Mouse (Mus musculus) testis, adult 2 months (tissue): ENCODE measurements around the gene Tipin. TPM values are rescaled to one million over a fixed set of nuclear protein-coding genes. Genes with fewer than 3 reads are reported as not detected.
A peak's percentile ranks its signal among the peaks of the same experiment; 100 is the strongest.

ENCODE experiments used
- H3K27ac ChIP-seq: fragments of 200-500 bp; 2 replicates; pipeline ENCODE4 v1.5.1; 2012; ENCODE audit warnings: low read depth, low read length; ENCODE audit not compliant: control insufficient read depth, insufficient read depth
- H3K27me3 ChIP-seq: fragments of 200-500 bp; 2 replicates; pipeline ENCODE4 v1.6.1; 2012; ENCODE audit warnings: mild to moderate bottlenecking, low read length, moderate library complexity; ENCODE audit not compliant: control insufficient read depth, insufficient read depth
- H3K36me3 ChIP-seq: fragments of 200-500 bp; 2 replicates; pipeline ENCODE4 v1.6.1; 2012; ENCODE audit warnings: mild to moderate bottlenecking, low read length; ENCODE audit not compliant: control insufficient read depth, insufficient read depth
- H3K4me1 ChIP-seq: fragments of 200-500 bp; 2 replicates; pipeline ENCODE4 v1.6.1; 2012; ENCODE audit warnings: low read length; ENCODE audit not compliant: control insufficient read depth, insufficient read depth
- H3K4me3 ChIP-seq: fragments of 200-500 bp; 2 replicates; pipeline ENCODE4 v1.5.1; 2012; ENCODE audit warnings: low read depth, mild to moderate bottlenecking, low read length, moderate library complexity, mixed read lengths; ENCODE audit not compliant: control insufficient read depth
- CTCF ChIP-seq: fragments of 200-500 bp; IDR thresholded peaks from 2 replicates; pipeline ENCODE4 v1.5.1; 2012; ENCODE audit warnings: low read depth, mild to moderate bottlenecking, inconsistent platforms, low read length, moderate library complexity; ENCODE audit not compliant: control insufficient read depth, insufficient read depth, insufficient replicate concordance
- POLR2A ChIP-seq: fragments of 200-500 bp; IDR thresholded peaks from 2 replicates; pipeline ENCODE4 v1.6.1; 2012; ENCODE audit warnings: low read depth, mild to moderate bottlenecking, inconsistent platforms, low read length, moderate library complexity; ENCODE audit not compliant: control insufficient read depth
- polyA plus RNA-seq: library from polyadenylated mRNA; depleted of rRNA; stranded (reverse); fragments of >200 nt; gene quantifications from 2 replicates; pipeline ENCODE4 v1.2.3, GENCODE M21; 2012; rRNA removed

Gene Tipin
- polyA plus RNA-seq: 22.1 and 26.3 TPM in 2 replicates

- TF ChIP-seq CTCF (no peak), POLR2A (peak; percentile 95)
- H3K4me3 ChIP-seq: peak within 1 kb of the TSS; percentile 86
- no peaks in the 10 kb centered on the region for H3K36me3 ChIP-seq
- no peaks in the 10 kb centered on the region for H3K4me1 ChIP-seq
- H3K27ac ChIP-seq: peak within 1 kb of the TSS; percentile 82
- no peaks in the 10 kb centered on the region for H3K27me3 ChIP-seq
Measured at GRCm38 (mm10) chr9:64281105-64281780, at the start of gene Tipin. Tipin (plus strand) TSS chr9:64281581.

GRCm38 (mm10) chr9:64231674-64232073 is 49.7 kb upstream of the Tipin start:
- no peak overlapping the region for H3K4me3 ChIP-seq
- peak overlapping the region; percentile 44; the same call in 1 of the 2 replicates for H3K27ac ChIP-seq
- H3K27me3 ChIP-seq: no peaks in the 10 kb centered on the region
- H3K4me1 ChIP-seq: no peaks in the 10 kb centered on the region; the same call in 1 of the 2 replicates
- H3K36me3 ChIP-seq: no peaks in the 10 kb centered on the region
- TF ChIP-seq CTCF (no peak), POLR2A (no peak)

GRCm38 (mm10) chr9:64232257-64232957 is 49.0 kb upstream of the Tipin start:
- H3K4me1 ChIP-seq: no peaks in the 10 kb centered on the region; the same call in 1 of the 2 replicates
- H3K27ac ChIP-seq: peak overlapping the region; percentile 44; the same call in 1 of the 2 replicates
- H3K36me3 ChIP-seq: no peaks in the 10 kb centered on the region
- no peak overlapping the region for H3K4me3 ChIP-seq
- no peaks in the 10 kb centered on the region for H3K27me3 ChIP-seq
- TF ChIP-seq CTCF: no peak
- no peak for TF ChIP-seq POLR2A

- TF ChIP-seq POLR2A: no peak
- TF ChIP-seq CTCF: no peak
- Histone ChIP-seq H3K27ac (no peak overlapping the region), H3K4me1 (no peaks in the 10 kb centered on the region; the same call in 1 of the 2 replicates)
Measured at GRCm38 (mm10) chr9:64233656-64234055, 47.7 kb upstream of the Tipin start.

GRCm38 (mm10) chr9:64234768-64235435 is 46.5 kb upstream of the Tipin start, which contains the start of gene Uchl4:
Uchl4 (plus strand) TSS chr9:64235201.
- H3K36me3 ChIP-seq: no peaks in the 10 kb centered on the region
- H3K4me3 ChIP-seq: no peak within 1 kb of the TSS
- H3K4me1 ChIP-seq: no peaks in the 10 kb centered on the region; the same call in 1 of the 2 replicates
- H3K27me3 ChIP-seq: no peaks in the 10 kb centered on the region
- TF ChIP-seq CTCF (no peak), POLR2A (no peak)
- H3K27ac ChIP-seq: no peak within 1 kb of the TSS

More at GRCm38 (mm10) chr9:64233656-64234055, 47.7 kb upstream of the Tipin start:
- Histone ChIP-seq H3K36me3 (no peaks in the 10 kb centered on the region), H3K4me3 (no peak overlapping the region), H3K27me3 (no peaks in the 10 kb centered on the region)

- H3K4me3 ChIP-seq: no peak overlapping the region
- H3K4me1 ChIP-seq: no peaks in the 10 kb centered on the region
- H3K27ac ChIP-seq: no peak overlapping the region
- no peak for TF ChIP-seq CTCF
- no peak for TF ChIP-seq POLR2A
- no peaks in the 10 kb centered on the region for H3K27me3 ChIP-seq
- no peaks in the 10 kb centered on the region for H3K36me3 ChIP-seq
Measured at GRCm38 (mm10) chr9:64236056-64236455, 45.3 kb upstream of the Tipin start.

- Histone ChIP-seq H3K36me3 (no peaks in the 10 kb centered on the region), H3K4me3 (no peak overlapping the region), H3K4me1 (no peaks in the 10 kb centered on the region), H3K27ac (no peak overlapping the region), H3K27me3 (no peaks in the 10 kb centered on the region)
- TF ChIP-seq CTCF (no peak), POLR2A (no peak)
Measured at GRCm38 (mm10) chr9:64240116-64240515, 41.3 kb upstream of the Tipin start.
